In genomic region chr17:87325501-87325900, GRCm38 (mm10) we compare ENCODE assay signal across 14 mouse cellular contexts. TPM values are rescaled to one million over a fixed set of nuclear protein-coding genes. Genes with fewer than 3 reads are reported as not detected.
DNase-seq lines count a peak whose midpoint lies in the region; ATAC-seq and TF ChIP-seq lines count a peak whose summit lies in the region.
"Had no signal": no experiment of that assay in that cellular context is flagged by ENCODE, and none has a peak within 500 bp of the region (broad histone marks: within the 10 kb centered on the region; RNA-seq: fewer than 3 reads in every experiment).

No protein-coding gene starts in this region.

- no peak overlapping the region for H3K4me2 ChIP-seq in forebrain, embryonic 14.5 days (ENCODE audit: low read length)
- H3K4me2 ChIP-seq: liver, embryonic 12.5 days; midbrain, embryonic 11.5 days had no signal

- peak overlapping the region; percentile 76; the same call in 1 of the 2 replicates for H3K27ac ChIP-seq in left cerebral cortex, adult 2 months
- no peak overlapping the region for H3K27ac ChIP-seq in forebrain, embryonic 14.5 days (ENCODE audit: low read depth, low read length)
- H3K27ac ChIP-seq: embryonic facial prominence, embryonic 10.5 days; liver, embryonic 12.5 days had no signal

- no peaks in the 10 kb centered on the region for H3K27me3 ChIP-seq in forebrain, embryonic 14.5 days (replicated peaks; ENCODE audit: control insufficient read depth, insufficient read depth, low read length)
- H3K27me3 ChIP-seq: liver, embryonic 12.5 days had no signal

- no peak for DNase-seq in left cerebral cortex, adult 2 months (ENCODE audit: extremely low spot score in 1 of 2, low spot score in 2 of 2)
- DNase-seq in left cerebral cortex, adult 11 months (ENCODE audit: low spot score), result no peak
- peak; percentile 87 for DNase-seq in cerebellum, adult 11-12 months
- peak; percentile 63 to 68 for DNase-seq in cerebellum, postnatal 36 days
- DNase-seq in thymus, postnatal 14 days, result peak; percentile 69
- DNase-seq in forebrain, embryonic 14.5 days (ENCODE audit: low spot score), result no peak
- DNase-seq in gastrocnemius, adult 18-20 months (ENCODE audit: low spot score), result no peak
- no peak for DNase-seq in lung, postnatal 25 days (ENCODE audit: low spot score)
- DNase-seq: kidney, adult 8-10 months; lung, postnatal 10 days had no signal

- ATAC-seq in forebrain, embryonic 14.5 days, result no peak
- ATAC-seq: hindbrain, embryonic 16.5 days; liver, embryonic 12.5 days had no signal

- H3K4me3 ChIP-seq in left cerebral cortex, adult 2 months, result no peak overlapping the region
- no peak overlapping the region for H3K4me3 ChIP-seq in forebrain, embryonic 14.5 days (ENCODE audit: low read depth, low read length)
- H3K4me3 ChIP-seq: embryonic facial prominence, embryonic 10.5 days; liver, embryonic 12.5 days had no signal

- intact Hi-C loops in left cerebral cortex, adult 2 months (cut with DNase I), result no loop called here

- TF ChIP-seq CTCF in left cerebral cortex, adult 2 months (IDR thresholded peaks at IDR 0.05), result no peak

- H3K9ac ChIP-seq in forebrain, embryonic 14.5 days (ENCODE audit: low read length), result no peak overlapping the region
- H3K9ac ChIP-seq: liver, embryonic 12.5 days had no signal

- no peaks in the 10 kb centered on the region for H3K36me3 ChIP-seq in forebrain, embryonic 14.5 days (ENCODE audit: control insufficient read depth, insufficient read depth, low read length)

- WGBS in forebrain, embryonic 14.5 days, result 80% methylated on average over 15 of the region's 15 CpGs

- peaks cover 4% of the 10 kb centered on the region; the same call in 1 of the 2 replicates for H3K9me3 ChIP-seq in forebrain, embryonic 14.5 days (replicated peaks; ENCODE audit: control insufficient read depth, low read length)

- H3K4me1 ChIP-seq in forebrain, embryonic 14.5 days (ENCODE audit: control insufficient read depth, insufficient read depth, low read length), result peaks cover 11% of the 10 kb centered on the region

RNA-seq across cellular contexts. Expression of gene Ttc7, which starts 42.8 kb away (rescaled TPM):
- total RNA-seq in left cerebral cortex, adult 2 months (2021), result 10 to 100 TPM; 11.8 to 13.2 TPM
- 4.1 and 4.8 TPM in 2 replicates for polyA plus RNA-seq in forebrain, embryonic 14.5 days (2014; fragmentation: Nextera tagmentation; extraction: Ambion mirVana)
- 10 to 100 TPM in 1 of 2 experiments, 1 to 10 TPM in 1; 8.6 to 10.6 TPM for total RNA-seq in gastrocnemius, adult 18-20 months (2021)

RNA-seq across cellular contexts. Expression of gene Mcfd2, which starts 59.8 kb away (rescaled TPM):
- 10 to 100 TPM; 56.6 to 60.0 TPM for total RNA-seq in left cerebral cortex, adult 2 months (2021)
- polyA plus RNA-seq in forebrain, embryonic 14.5 days (2014; fragmentation: Nextera tagmentation; extraction: Ambion mirVana), result 56.1 and 63.4 TPM in 2 replicates
- 10 to 100 TPM; 20.9 to 27.6 TPM for total RNA-seq in gastrocnemius, adult 18-20 months (2021)

Comparison
In these comparisons a context has a peak if more than half of its experiments do, and no peak if none do; other contexts are left out.
1. DNase-seq: peak in cerebellum, adult 11-12 months (single experiment), cerebellum, postnatal 36 days (2 of 2) and thymus, postnatal 14 days (single experiment); none in left cerebral cortex, adult 2 months (0 of 2), left cerebral cortex, adult 11 months (single experiment), forebrain, embryonic 14.5 days (single experiment), gastrocnemius, adult 18-20 months (single experiment) and lung, postnatal 25 days (single experiment).